Mouse (Mus musculus) mouse trophoblast stem cell (cell line): ENCODE results near the gene Vegfa.

Experiments
- in situ Hi-C, 2 experiments: fragments of 300-500 bp; cut with MseI, MboI; formaldehyde crosslinking; loops; 2 replicates in 1 of 2; 3 replicates in 1 of 2; pipeline ENCODE4 v1.15.1; 2025

The Vegfa gene

DNA sequence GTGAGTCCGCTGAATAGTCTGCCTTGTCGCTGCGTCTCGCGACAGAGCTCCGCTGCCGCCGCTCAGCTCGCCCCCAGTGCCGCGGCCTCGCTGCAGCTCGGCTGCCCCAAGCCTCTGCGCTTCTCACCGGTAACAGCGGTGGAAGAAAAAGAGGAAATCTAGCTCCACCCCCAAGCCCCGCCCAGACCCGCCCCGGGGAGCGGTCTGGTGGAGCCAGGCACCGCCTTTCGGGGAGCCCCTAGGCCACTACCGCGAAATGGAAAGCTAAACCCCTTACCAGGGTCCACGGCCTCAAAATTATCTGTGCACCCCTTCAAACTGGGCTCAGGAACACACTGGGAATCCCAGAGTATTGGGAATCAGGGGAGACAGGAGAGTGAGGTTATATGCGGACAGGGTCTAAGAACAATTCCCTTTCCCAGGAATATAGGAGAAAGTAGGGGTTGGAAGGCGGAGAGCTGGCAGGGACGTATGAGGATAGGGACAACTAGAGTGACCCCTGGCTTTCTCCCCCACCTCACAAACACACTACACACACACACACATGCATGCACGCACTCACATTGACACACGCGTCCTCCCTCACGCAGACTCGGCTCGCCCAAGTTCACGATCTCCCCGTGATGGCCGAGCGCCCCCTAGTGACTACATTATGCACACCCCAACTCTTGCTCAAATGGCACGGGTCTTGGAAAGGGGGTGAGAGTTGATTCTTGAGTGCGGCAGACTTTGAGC, at the start of gene Vegfa:
Vegfa (minus strand) TSS at position 113 of the 735 bp plus-strand sequence.
- in situ Hi-C loops: loop anchor here (10.0 kb wide), 1 partner anchor 298 kb away; the partner anchor contains the start of gene 1600014C23Rik (in 2 of the 2)

DNA sequence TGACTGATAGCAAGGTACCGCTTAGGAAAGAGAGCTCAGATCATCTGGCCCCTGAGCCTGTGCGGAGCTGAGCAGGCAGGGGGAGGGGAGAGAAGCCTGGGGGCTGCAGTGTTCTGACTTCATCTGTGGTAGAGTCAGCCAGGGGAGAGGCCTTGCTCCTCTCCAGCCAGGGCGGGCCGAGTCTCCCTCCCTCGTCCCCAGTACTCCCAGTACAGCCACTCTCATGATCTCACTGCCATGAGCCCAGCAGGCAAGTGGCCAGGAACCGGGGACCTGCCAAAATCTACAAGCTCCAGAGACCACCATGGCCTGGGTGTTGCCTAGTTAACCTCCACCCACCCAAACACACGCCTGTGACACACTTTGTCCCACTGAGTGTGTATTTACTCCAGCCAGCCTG, 49.5 kb upstream of the Vegfa start:
- in situ Hi-C loops: no loop called here

DNA sequence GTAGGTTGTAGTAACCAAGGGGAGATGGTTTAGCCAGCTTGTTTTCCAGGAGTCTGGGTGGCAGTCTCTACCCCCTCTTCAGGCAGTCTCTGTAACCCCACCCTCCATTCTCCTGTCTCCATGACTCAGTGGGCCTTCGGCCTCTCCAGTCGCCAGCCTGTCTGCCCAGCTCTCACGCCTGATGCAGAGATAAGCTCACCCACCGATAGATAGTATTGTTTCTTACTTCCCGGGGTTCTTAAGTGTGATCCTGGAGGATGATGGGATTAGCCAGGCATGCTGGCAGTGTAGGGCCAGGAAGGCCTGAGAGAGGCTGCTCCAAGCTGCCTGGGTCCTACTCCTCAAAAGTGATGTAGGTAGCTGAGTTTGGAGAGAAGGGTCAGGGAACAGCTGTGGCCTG, 48.9 kb upstream of the Vegfa start:
- in situ Hi-C loops: no loop called here

DNA sequence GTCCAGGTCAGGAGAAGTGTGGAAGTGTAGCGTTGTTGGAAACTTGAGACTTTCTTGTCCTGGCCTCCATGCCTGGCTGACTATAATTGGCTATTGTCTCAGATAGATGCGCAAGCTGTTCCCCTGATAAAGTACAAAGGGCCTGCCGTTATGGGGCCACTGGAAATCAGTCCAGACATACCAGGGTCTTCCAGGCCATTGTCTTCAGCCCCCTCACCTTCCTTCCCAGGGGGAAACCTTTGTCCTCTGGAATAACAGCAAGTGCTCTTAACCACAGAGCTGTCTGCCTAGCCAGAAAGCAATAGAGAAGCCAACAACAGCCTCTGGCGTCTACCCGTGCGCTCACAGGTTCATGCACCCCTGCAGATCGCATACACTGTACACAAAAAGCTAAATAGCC, 48.2 kb upstream of the Vegfa start:
- in situ Hi-C loops: no loop called here

DNA sequence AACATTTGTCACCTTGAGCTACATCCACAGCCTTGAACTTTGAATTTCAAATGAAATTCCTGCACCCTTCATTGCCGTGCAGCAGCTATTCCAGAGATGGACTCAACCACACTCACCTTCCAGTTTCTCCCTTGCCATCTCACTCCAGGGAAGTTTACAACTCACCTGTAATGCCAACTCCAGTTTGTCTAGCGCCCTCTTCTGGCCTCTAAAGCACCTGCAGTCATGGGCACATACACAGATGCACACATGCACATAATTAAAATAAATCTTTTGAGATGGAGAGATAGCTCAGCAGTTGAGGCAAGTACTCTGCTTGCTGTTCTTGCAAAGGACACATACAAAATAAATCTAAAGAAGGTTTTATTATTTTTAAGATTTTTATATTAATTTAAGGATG, 46.9 kb upstream of the Vegfa start:
- in situ Hi-C loops: no loop called here

DNA sequence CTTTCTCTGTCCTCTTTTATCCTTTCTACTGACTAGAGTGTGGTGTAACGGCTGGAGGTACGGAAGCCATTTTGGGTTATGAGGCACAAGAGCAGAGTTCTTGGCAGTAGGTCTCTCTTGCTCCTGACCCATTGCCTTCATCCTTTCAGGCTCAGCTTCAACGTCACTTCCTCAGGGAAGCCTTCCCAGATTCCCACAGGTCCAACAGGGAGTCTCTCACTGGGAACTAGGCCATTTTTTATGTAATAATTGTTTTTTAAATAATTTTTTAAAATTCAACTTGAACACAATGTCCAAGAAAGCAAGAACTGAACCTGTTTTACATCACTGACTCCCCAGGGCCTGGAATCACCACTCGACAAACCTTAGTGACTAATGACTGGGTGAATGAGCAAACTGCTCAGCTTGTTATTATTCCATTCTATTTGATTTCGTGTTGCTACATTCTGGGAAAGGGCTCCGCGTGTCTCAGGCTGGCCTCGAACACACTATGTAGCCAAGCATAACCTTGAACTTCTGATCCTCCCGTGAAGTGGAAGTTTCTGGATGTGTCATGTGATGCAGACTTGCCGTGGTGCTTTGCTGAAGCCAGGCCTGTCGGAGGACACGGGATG, 45.9 kb upstream of the Vegfa start:
- in situ Hi-C loops: no loop called here

DNA sequence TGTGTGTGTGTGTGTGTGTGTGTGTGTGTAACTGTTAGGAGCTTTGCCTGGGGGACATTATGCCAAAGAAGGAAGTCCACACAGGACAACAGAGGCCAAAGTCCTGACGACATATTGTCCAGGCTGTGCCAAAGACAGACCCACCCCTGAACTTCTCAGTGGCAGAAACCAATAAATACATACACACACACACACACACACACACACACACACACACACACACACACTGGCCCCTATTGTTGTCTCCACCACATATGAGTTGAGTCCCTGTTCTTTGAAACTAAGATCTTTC, 44.0 kb upstream of the Vegfa start:
- in situ Hi-C loops: no loop called here

DNA sequence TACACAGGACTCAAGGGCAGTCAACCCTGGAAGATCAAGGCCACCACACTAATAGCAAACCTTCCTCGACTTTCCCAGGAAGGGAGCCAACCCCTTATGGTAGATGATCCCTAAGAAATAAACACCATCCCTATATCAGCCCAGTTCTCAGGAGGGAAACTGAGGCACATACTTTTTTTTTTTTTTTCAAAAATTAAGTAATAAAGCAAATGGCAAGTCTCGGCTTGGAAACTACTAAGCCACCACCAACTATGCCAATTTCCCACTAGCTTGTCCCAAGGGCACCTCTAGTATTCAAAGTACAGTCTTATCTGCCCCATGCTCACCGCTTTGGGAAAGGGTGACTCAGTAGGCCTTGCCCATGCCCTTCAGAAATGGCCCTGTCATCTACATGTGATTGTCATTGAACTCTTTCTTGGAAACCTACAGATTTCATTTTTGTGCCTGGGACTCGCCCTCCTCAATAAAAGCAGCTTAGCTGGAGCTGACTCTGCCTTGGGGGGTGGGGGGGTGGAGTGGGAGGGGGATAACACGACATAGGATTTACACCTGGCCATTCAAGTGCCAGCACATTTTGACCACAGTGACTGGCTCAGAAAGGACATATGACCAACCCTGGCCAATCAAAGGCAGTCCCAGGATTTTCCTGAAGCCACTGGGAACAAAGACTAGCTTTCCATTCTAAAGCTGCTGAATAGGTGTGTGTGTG, 43.5 kb upstream of the Vegfa start:
- in situ Hi-C loops: no loop called here

DNA sequence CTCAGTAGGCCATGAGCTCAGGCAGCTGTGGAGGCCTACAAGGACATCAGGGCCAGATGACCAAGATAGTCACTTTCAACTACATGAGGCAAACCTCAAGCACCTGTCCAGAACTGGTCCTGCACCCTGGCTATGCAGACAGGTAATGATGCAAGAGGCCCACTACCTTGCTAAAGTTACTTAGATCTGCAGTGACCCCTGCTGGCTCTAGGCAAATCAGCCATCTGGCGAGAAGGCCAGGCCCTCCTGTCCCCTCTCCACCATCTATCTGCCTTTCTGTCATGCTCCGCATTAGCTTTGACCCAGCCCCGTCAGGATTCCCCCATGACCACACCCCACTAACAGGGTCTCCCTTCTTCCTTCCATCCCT, 42.9 kb upstream of the Vegfa start:
- in situ Hi-C loops: no loop called here

DNA sequence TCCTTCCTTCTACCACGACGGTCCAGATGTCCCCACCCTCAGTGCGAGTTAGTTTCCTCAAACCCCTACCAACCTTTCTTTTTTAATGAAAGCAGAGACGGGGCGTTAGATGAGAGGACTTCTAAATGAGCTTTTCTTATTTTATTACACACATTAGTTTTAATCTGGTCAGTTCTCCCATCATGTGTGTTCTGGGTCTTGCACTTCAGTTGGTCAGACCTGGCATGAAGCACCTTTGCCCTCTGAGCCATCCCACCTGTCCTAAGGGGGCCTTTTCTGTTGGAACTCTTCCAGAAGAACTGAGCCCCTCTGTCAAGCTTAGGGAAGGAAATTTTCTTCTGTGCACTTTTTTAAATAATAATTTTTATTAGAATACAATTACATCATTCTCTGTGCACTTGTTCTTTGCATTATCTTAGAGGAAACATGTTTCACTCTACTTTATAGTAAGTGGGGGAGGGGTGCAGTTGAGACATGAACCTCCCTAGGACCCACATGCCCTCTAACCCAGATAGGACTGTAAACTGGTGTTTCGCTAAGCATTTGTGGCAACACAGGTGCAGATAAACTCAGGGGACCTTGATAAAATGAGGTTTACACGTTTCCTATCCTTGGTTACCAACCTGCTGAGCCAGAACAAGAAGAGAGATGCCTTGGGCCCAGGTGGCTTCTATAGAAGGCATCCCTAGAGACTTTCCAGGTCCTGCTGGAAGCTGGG, 42.4 kb upstream of the Vegfa start:
- in situ Hi-C loops: no loop called here

DNA sequence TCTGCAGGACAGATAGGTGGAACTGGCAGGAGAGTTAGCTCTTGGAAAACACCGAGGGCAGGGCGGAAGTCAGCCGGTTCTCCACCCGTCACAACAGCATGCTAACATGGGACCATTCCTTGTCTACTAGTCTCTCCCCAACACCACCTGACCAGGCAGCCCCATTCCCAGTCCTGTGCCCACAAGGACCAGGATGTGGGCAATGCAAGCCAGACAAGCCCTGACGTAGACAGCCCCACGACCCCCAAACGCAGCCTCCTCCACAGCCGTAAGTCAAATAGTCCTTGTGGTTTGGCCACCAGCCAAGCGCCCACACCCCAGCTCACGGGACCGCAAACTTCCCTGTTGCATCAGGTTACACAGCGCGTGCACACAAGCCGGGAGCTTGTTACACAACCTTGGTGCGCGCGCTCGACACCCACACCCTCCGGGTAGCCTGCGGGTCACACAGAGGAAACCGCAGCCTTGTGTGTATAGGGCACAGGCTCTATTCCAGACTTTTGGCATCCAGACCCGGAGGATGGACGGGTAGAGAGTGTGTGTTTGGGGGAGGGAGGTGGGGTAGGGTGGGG, 41.6 kb upstream of the Vegfa start:
- in situ Hi-C loops: no loop called here

DNA sequence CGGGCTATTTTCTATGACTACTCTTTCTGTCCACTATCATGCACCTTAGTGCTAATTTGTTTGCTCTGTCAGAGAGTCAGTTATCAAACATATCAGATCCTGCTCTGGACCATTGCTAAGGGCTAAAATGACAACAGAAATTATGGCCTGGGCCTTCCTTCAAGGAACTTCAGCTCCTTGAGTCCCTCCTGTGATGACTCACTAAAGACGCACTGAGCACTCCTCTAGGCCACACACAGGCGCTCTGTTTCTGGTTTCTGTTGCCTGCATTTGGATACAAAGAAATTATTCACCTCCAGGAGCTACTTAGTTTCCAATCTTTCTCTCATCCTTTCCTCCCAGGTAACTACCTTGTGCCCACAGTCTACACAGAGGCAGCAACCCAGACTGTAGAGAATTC, 39.4 kb upstream of the Vegfa start:
- in situ Hi-C loops: no loop called here

DNA sequence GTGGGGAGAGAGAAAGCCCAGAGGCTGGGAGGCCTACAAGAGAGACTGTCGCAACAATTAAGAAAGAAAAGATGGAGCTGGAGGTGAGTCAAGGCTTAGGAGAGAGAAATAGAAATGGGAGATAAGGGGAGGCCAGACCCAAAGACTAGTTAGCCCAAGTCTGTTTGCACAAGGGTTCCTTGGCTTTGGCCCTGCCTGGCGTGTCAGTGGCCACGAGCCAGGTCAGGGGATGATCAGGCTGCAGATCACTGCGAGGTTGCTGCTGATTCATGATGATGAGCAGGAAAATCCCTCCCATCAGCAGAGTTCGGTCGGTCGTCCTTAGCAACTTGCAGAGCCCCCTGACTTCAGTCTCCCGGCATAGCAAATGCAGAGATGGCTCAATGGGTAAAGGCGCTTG, 37.9 kb upstream of the Vegfa start:
- in situ Hi-C loops: no loop called here

DNA sequence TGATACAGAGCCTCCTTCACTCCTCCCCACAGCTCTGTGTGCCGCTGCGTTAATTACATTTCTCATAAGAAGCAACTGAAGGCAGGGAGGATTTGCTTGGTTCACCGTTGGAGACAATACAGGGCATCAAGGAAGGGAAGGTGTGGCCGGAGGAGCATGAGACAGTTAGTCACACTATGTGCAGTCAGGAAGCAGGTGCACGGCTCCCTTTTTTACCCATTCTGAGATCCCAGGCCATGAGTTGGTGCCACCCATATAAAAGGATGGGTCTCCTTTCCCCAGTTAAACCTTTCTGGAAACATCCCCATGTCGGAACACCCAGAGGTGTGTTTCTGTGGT, 31.8 kb upstream of the Vegfa start:
- in situ Hi-C loops: no loop called here

DNA sequence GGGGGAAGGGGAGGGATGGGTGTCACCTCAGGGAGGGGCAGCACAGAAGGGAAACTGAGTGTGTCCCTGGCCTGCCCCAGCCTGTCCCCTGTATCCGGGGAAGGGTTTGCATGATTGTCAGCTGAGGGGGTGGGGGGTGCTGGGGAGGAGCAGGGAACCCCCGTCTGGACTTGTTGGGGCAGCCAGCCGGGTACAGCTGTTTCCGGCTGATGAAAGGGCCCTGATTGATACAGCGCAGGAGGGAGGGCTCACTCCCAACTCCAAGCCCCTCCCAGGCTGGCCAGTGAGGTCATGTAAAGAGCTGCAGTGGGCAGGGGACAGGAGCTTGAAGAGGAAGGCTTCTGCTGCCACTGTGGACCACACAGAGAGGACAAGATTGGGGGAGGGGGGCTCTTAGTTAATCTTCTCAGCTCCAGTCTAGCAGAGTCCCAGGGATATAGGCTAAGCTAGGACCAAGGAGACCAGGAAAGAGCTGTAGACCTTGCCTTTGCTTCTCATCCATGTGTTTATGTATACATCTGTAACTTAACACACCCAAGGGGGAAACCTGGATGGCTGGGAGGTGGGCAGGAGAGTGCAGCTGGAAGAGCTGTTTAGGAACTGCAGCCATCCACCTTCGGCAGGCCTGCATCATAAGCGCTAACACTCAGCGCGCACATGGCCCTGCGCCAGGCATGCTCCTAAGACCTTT, 31.3 kb upstream of the Vegfa start:
- in situ Hi-C loops: no loop called here

DNA sequence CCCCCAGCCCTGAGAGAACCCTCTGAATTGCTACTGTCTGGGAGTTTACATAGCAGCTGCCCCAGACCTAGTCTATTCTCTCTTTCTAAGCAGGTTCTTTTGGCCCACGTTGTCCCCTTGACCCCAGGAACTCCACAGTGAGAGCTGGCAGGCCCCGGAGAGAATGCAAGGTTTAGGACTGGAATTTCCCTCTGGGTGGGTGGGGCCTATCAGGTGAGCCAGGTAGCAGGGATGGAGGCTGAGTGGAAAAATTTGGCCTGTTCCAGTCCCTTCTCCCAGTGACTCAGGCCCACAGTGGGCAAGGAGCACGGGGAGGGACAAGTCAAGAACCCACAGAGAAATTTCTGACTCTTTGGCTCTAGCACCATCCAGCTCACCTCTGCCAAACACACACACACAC, 28.1 kb upstream of the Vegfa start:
- in situ Hi-C loops: no loop called here

DNA sequence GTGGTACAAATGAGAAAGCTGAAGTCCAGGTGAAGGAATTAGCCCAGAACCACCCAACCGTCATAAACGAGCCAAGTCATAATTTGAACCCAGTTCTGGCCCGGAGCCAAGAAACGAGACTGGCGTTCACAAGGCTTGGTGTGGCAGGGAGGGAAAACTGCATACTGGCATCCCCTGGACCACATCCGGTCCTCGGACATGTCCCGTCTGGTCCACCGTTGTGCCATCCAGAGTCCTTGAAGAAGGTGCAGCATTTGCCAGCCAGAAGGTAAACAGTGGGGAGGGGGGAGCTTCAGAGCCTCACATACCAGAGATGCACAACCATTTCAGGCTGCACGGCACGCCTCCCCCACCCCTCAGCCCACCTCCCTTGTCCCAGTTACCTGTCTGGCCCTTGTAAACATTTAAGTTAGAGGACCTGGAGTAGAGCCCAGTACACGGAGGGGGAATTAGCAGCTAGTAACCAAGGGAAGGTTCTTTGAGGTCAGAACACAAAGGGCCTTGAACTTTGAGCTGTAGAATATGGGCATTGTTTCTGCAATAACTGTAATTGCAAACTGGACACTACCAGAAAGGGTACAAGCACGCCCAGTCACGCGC, 27.2 kb upstream of the Vegfa start:
- in situ Hi-C loops: no loop called here

DNA sequence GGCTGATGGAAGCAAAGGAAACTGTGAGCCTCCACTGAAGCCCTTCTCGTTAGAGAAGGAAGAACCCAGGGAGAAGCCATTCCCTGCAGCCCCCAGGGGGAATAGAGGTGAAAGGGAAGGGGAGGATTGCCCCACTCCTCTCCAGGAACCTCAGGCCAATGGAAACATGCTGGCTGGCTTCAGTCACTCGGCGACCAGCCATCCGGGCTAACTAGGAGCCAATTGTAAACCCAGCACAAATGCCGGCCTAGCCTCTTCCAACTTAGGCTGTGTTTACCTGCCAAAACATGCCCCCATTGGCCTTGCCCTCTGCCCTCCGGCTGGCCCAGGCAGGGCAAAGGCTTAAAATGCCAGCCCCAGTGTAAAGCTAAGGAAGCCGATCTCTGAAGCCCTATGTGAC, 24.1 kb upstream of the Vegfa start:
- in situ Hi-C loops: no loop called here

DNA sequence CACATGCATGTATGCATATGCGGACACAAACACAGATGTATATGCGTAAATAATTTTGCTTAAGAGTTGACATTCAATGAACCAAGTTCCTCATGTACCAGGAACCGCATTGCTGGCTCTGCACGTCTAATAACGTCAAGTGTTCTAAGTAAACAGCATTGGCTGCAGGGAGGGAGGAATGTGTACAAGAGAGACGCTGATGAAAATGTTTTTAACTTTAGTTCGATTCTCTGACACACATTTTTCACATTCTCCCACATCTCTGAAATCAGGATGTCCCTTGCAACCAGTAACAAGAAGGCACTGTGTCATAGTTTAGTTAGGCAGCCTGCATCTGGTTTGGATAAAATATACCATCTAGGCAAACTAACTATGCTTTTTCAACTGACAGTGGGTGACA, 23.6 kb upstream of the Vegfa start:
- in situ Hi-C loops: no loop called here

DNA sequence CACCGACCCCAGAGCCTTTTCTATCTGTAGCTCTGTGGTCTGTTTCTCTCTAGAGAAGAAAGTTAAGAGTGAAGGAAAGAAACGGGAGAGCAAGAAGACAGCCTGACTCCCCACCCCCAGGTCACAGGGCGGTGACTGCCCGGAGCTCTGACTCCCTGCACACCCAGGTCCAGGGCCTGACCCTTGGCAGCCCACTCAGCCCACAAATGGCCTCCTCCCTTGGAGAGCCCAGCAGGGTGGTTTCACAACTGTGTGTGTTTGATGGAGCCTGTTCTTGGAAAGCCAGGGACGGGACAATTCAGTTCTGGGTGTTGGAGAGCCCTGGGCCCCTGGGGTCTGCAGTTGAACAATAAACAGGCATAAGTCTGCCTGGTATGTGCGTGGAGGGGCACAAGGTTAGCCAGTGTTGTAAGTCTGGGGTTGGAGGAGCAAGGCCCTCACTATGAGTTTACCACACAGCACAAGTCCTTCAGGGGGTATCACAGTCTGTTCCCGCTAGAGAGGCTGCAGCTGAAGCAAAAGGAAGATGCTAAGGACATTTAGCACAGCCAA, 21.2 kb upstream of the Vegfa start:
- in situ Hi-C loops: no loop called here

DNA sequence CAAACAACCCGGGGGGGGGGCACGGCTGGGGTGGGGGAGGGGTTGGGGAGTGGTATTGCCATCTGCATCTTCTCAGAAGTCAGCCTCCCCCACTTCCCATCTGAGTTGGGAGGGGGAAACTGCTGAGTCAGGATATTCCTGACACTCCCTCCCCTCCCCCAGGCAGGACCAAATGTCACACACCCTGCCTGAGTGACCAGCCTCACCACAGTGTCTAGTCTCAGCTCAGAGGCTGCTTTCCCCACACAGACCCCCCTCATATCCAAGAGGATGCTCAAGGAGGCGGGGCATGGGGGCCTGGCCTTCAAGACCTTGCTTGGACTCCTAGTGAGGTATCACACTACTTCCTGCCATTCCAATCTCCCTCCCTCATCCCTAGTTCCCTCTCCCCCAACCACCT, 20.0 kb upstream of the Vegfa start:
- in situ Hi-C loops: no loop called here
